Mouse (Mus musculus) kidney, postnatal 36 days (tissue): Measurements from ENCODE around the gene Neurl4.

Source experiments
- DNase-seq, 2 experiments: peaks; one replicate each; pipeline ENCODE4 v3.0.0; 2021 to 2022; ENCODE audit warnings: mixed read lengths in 2 of 2

Gene Neurl4

GRCm38 (mm10) chr11:69956218-69956617, 55.3 kb downstream of the Neurl4 start:
- DNase-seq, result peak in 1 of 2 experiments; percentile 32

- DNase-seq, result no peak
Observed at GRCm38 (mm10) chr11:69960616-69961015, 59.7 kb downstream of the Neurl4 start.

GRCm38 (mm10) chr11:69961841-69962240, 61.0 kb downstream of the Neurl4 start:
- no peak for DNase-seq
